Mouse (Mus musculus) activated CD4-positive, CD25-positive, alpha-beta regulatory T cell, adult 9 weeks (primary cell): Measurements from ENCODE around the gene Capn9. TPM values are rescaled to one million over a fixed set of nuclear protein-coding genes. Genes with fewer than 3 reads are reported as not detected.

Experiments
- polyA plus RNA-seq: library from polyadenylated mRNA; unstranded; fragments of 100-300 nt; shearing (Covaris generic); gene quantifications from one replicate; pipeline ENCODE4 v1.2.1, GENCODE M21; 2017

Capn9 gene
- not detected for polyA plus RNA-seq

DNA sequence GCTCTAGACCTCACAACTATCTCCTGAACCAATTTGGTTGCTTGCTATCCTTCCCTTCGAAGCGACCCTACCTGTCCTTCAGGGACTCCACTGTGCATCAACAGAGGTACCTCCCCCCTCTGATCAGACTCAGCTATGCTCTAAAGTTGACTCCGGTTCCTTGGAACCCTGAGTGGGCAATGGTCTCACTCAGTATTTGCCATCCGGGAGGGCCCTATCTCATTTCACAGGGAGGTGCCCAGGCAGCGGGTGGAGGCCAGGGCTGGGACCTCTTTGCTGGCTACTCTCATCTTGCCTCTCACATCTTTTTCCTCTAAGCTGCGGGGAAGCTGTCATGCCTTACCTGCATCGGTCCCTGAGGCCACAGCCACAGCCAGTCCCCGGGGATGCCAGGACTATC, at the start of gene Capn9:
Gene Capn9 (plus strand): TSS at position 301 of the 400 bp plus-strand sequence.

DNA sequence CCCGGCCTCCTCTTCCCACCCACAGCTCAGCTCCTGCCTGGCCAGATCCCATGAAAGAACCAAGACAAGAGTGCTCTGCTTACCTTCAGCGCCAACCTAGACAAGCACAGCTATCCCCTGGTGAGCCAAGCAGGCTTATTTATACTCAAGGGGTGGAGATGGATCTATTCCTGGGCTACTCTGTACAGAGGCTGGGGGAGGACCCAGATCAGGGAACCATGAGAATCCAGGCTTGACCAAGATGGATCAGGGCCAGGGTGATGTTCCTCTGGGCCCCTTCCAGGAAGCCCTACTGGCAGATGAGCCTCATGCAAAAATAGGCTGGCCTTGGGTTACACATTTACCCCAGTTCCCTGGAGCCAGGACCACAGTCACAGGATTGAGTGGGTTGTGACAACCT, 6.3 kb upstream of the Capn9 start, which contains the start of gene Agt:
Gene Agt (minus strand): TSS at position 114 of the 400 bp plus-strand sequence.

DNA sequence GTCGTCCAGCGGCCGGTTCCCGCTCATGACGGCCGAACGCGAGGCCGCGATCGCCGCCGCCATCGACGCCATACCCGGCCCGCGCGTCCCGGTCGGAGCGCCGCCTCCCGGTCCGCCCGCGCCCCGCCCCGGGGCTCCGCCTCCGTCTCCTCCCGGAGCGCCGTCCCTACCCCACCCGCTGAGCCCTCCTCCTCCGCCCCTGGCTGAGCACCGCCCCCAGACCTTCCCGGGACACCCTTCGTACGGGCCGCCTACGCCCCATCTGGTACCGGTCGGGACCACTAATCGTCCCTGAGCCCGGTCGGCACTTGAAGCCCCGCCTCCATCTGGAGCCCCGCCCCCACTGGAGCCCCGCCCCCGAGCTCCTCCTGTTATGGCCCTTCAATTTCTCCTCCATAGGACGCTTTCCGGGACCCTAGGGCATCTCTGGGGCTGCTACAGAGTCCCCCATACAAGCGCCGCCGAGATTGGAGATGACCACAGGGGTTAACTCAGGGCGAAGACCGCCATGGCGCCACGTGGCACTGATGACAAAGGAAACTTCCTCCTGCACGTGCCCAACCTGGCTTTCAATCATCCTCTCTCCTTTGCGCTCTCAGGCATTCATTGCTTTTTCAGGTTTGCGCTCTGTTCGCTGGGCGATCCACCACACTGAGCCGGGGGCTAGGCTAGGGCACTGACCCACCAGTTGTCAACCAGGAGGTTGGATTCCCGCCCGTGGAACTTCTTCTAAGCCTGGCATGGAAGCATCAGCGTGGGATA, 87.4 kb downstream of the Capn9 start, which contains the start of gene 2310022B05Rik:
Gene 2310022B05Rik (minus strand): TSS at position 258 of the 762 bp plus-strand sequence.

Other genes starting within 250 kb of the Capn9 start
- not detected for gene Pgbd5, start 136.5 kb upstream of the Capn9 start, polyA plus RNA-seq
- 73.1 TPM for gene Cog2, start 55.3 kb upstream of the Capn9 start, polyA plus RNA-seq
- not detected for gene Agt, start 6.4 kb upstream of the Capn9 start, polyA plus RNA-seq
- gene 2310022B05Rik, start 87.3 kb downstream of the Capn9 start, polyA plus RNA-seq: 0.84 TPM
- gene Ttc13, start 145.9 kb downstream of the Capn9 start, polyA plus RNA-seq: 32.4 TPM
- 21.2 TPM for gene Arv1, start 146.0 kb downstream of the Capn9 start, polyA plus RNA-seq
- gene Fam89a, start 175.7 kb downstream of the Capn9 start, polyA plus RNA-seq: 1.8 TPM
- gene Trim67, start 217.0 kb downstream of the Capn9 start, polyA plus RNA-seq: not detected